Mouse (Mus musculus) forebrain, postnatal 0 days (tissue): ENCODE measurements at regions not wholly inside any gene's neighbourhood (a gene's known extent, or its start where the extent isn't known, plus 50 kb on each side); places are given as distances from the start of the nearest gene placed in this dataset.

Experiments
- ATAC-seq: fragments of 200-750 bp; cut with Nextera tagmentation; 2 replicates; pipeline ENCODE4 v1.8.0; 2017; ENCODE audit warnings: mild to moderate bottlenecking, moderate library complexity
- DNase-seq: peaks from one replicate; pipeline ENCODE4 v3.0.0-alpha.2; 2015
- H3K27ac ChIP-seq: fragments of 300-500 bp; sonication (generic); 2 replicates; pipeline ENCODE4 v1.5.1; 2014; ENCODE audit warnings: low read depth, mild to moderate bottlenecking, antibody characterized with exemption, low read length, moderate library complexity, mixed read lengths
- H3K27me3 ChIP-seq: fragments of 300-500 bp; sonication (generic); 2 replicates; pipeline ENCODE4 v1.6.1; 2014; ENCODE audit warnings: mild to moderate bottlenecking, low read length, mixed read lengths; ENCODE audit not compliant: insufficient read depth
- H3K36me3 ChIP-seq: fragments of 300-500 bp; sonication (generic); 2 replicates; pipeline ENCODE4 v1.6.1; 2014; ENCODE audit warnings: mild to moderate bottlenecking, moderate library complexity; ENCODE audit not compliant: insufficient read depth
- H3K4me1 ChIP-seq: fragments of 300-500 bp; sonication (generic); 2 replicates; pipeline ENCODE4 v1.6.1; 2014; ENCODE audit warnings: antibody characterized with exemption; ENCODE audit not compliant: insufficient read depth
- H3K4me2 ChIP-seq: fragments of 300-500 bp; sonication (generic); 2 replicates; pipeline ENCODE4 v1.6.1; 2014; ENCODE audit warnings: low read depth, mild to moderate bottlenecking, moderate library complexity
- H3K4me3 ChIP-seq: fragments of 300-500 bp; sonication (generic); 2 replicates; pipeline ENCODE4 v1.5.1; 2014; ENCODE audit warnings: low read depth, low read length, mixed read lengths
- H3K9ac ChIP-seq: fragments of 300-500 bp; sonication (generic); 2 replicates; pipeline ENCODE4 v1.6.1; 2014; ENCODE audit warnings: mild to moderate bottlenecking
- H3K9me3 ChIP-seq: fragments of 300-500 bp; sonication (generic); 2 replicates; pipeline ENCODE4 v1.6.1; 2016; ENCODE audit warnings: low read length
- CTCF ChIP-seq: sonication (generic); IDR thresholded peaks from 2 replicates; pipeline ENCODE4 v1.5.1; 2016; ENCODE audit warnings: antibody characterized with exemption, control low read depth, low read depth
- whole genome bisulfite sequencing: fragments of 180-500 bp; shearing (Covaris S2); extraction: QIAGEN DNeasy Blood & Tissue Kit; methylation state at CpG from one replicate; pipeline ENCODE4 v1.1.7; 2014; 5-methylcytosine and 5-hydroxymethylcytosine counted together

GRCm38 (mm10) chr10:119111886-119112285 lies 128.0 kb downstream of the Cand1 start:
- H3K4me1 ChIP-seq: no peaks in the 10 kb centered on the region
- no peaks in the 10 kb centered on the region for H3K36me3 ChIP-seq
- DNase-seq (no peak), ATAC-seq (no peak)
- no peaks in the 10 kb centered on the region for H3K27me3 ChIP-seq
- no peak overlapping the region for H3K27ac ChIP-seq
- H3K4me2 ChIP-seq: no peak overlapping the region
- no peaks in the 10 kb centered on the region for H3K9me3 ChIP-seq
- TF ChIP-seq CTCF: no peak
- 84% methylated on average over 2 of the region's 2 CpGs for WGBS
- no peak overlapping the region for H3K4me3 ChIP-seq
- no peak overlapping the region for H3K9ac ChIP-seq

GRCm38 (mm10) chr10:119111409-119111808 lies 128.4 kb downstream of the Cand1 start:
- H3K4me2 ChIP-seq: no peak overlapping the region
- H3K4me3 ChIP-seq: no peak overlapping the region
- H3K27ac ChIP-seq: no peak overlapping the region
- WGBS: 78% methylated on average over 3 of the region's 3 CpGs
- no peak overlapping the region for H3K9ac ChIP-seq
- no peaks in the 10 kb centered on the region for H3K27me3 ChIP-seq
- no peaks in the 10 kb centered on the region for H3K36me3 ChIP-seq
- DNase-seq (no peak), ATAC-seq (no peak)
- no peak for TF ChIP-seq CTCF
- H3K4me1 ChIP-seq: no peaks in the 10 kb centered on the region
- no peaks in the 10 kb centered on the region for H3K9me3 ChIP-seq

GRCm38 (mm10) chr10:119110614-119111013 lies 129.2 kb downstream of the Cand1 start:
- no peak for ATAC-seq
- no peak overlapping the region for H3K4me2 ChIP-seq
- TF ChIP-seq CTCF: no peak
- no peaks in the 10 kb centered on the region for H3K4me1 ChIP-seq
- H3K36me3 ChIP-seq: no peaks in the 10 kb centered on the region
- no peak overlapping the region for H3K27ac ChIP-seq
- no peak for DNase-seq
- no peaks in the 10 kb centered on the region for H3K9me3 ChIP-seq
- H3K9ac ChIP-seq: no peak overlapping the region
- no peak overlapping the region for H3K4me3 ChIP-seq
- H3K27me3 ChIP-seq: no peaks in the 10 kb centered on the region
- WGBS: 16% methylated on average over 5 of the region's 5 CpGs

- Histone ChIP-seq H3K4me1 (no peaks in the 10 kb centered on the region), H3K9ac (no peak overlapping the region), H3K27ac (no peak overlapping the region), H3K4me3 (no peak overlapping the region), H3K27me3 (no peaks in the 10 kb centered on the region), H3K36me3 (no peaks in the 10 kb centered on the region), H3K9me3 (no peaks in the 10 kb centered on the region), H3K4me2 (no peak overlapping the region)
- no peak for TF ChIP-seq CTCF
- no peak for ATAC-seq
- no peak for DNase-seq
- WGBS: 80% methylated on average over 4 of the region's 4 CpGs
Measured at GRCm38 (mm10) chr10:119109207-119109606, 130.6 kb downstream of the Cand1 start.

GRCm38 (mm10) chr10:119107728-119108127 lies 132.1 kb downstream of the Cand1 start:
- Histone ChIP-seq H3K27me3 (no peaks in the 10 kb centered on the region), H3K9me3 (no peaks in the 10 kb centered on the region), H3K4me2 (no peak overlapping the region), H3K36me3 (no peaks in the 10 kb centered on the region), H3K4me1 (no peaks in the 10 kb centered on the region), H3K9ac (no peak overlapping the region), H3K4me3 (no peak overlapping the region), H3K27ac (no peak overlapping the region)
- WGBS: 59% methylated on average over 6 of the region's 6 CpGs
- TF ChIP-seq CTCF: no peak
- ATAC-seq (no peak), DNase-seq (no peak)

GRCm38 (mm10) chr10:119106105-119106504 lies 133.8 kb downstream of the Cand1 start:
- no peak overlapping the region for H3K27ac ChIP-seq
- TF ChIP-seq CTCF: no peak
- WGBS: 87% methylated on average over 3 of the region's 3 CpGs

GRCm38 (mm10) chr10:119105279-119105881 lies 134.5 kb downstream of the Cand1 start:
- H3K4me1 ChIP-seq: no peaks in the 10 kb centered on the region
- DNase-seq (peak; percentile 21), ATAC-seq (peak; percentile 38; the same call in 1 of the 2 replicates)
- H3K4me2 ChIP-seq: no peak overlapping the region
- H3K9ac ChIP-seq: no peak overlapping the region
- H3K36me3 ChIP-seq: no peaks in the 10 kb centered on the region
- H3K27ac ChIP-seq: no peak overlapping the region
- WGBS: 39% methylated on average over 7 of the region's 7 CpGs
- H3K4me3 ChIP-seq: no peak overlapping the region
- TF ChIP-seq CTCF: no peak
- H3K9me3 ChIP-seq: no peaks in the 10 kb centered on the region
- H3K27me3 ChIP-seq: no peaks in the 10 kb centered on the region

More at GRCm38 (mm10) chr10:119106105-119106504, 133.8 kb downstream of the Cand1 start:
- H3K9ac ChIP-seq: no peak overlapping the region
- no peaks in the 10 kb centered on the region for H3K4me1 ChIP-seq
- no peak for DNase-seq
- no peak for ATAC-seq
- H3K27me3 ChIP-seq: no peaks in the 10 kb centered on the region
- H3K4me3 ChIP-seq: no peak overlapping the region
- H3K36me3 ChIP-seq: no peaks in the 10 kb centered on the region
- no peaks in the 10 kb centered on the region for H3K9me3 ChIP-seq
- no peak overlapping the region for H3K4me2 ChIP-seq
